Mouse (Mus musculus) urinary bladder, postnatal 25 days (tissue): ENCODE results near the gene Wdr60.

Experiments
- DNase-seq: peaks from one replicate; pipeline ENCODE4 v3.0.0; 2022; ENCODE audit warnings: low spot score

Wdr60 gene

GRCm38 (mm10) chr12:116182376-116182775 lies 80.4 kb downstream of the Wdr60 start:
- no peak for DNase-seq

GRCm38 (mm10) chr12:116181436-116182050 lies 81.3 kb downstream of the Wdr60 start:
- no peak for DNase-seq

- no peak for DNase-seq
Observed at GRCm38 (mm10) chr12:116176930-116177329, 85.9 kb downstream of the Wdr60 start.

GRCm38 (mm10) chr12:116169666-116170065 lies 93.2 kb downstream of the Wdr60 start:
- no peak for DNase-seq

- no peak for DNase-seq
Observed at GRCm38 (mm10) chr12:116165368-116165767, 97.5 kb downstream of the Wdr60 start.

- DNase-seq, result no peak
Observed at GRCm38 (mm10) chr12:116159695-116160094, 103.1 kb downstream of the Wdr60 start.

- no peak for DNase-seq
Observed at GRCm38 (mm10) chr12:116159223-116159622, 103.6 kb downstream of the Wdr60 start.

GRCm38 (mm10) chr12:116156792-116157532 lies 105.9 kb downstream of the Wdr60 start:
- DNase-seq, result no peak
